ENCODE assay signal across 15 mouse cellular contexts in genomic region chr3:154526610-154527009, GRCm38 (mm10).
DNase-seq lines count a peak whose midpoint lies in the region; TF ChIP-seq lines count a peak whose summit lies in the region.
"Had no signal": no experiment of that assay in that cellular context is flagged by ENCODE, and none has a peak within 500 bp of the region (broad histone marks: within the 10 kb centered on the region; RNA-seq: fewer than 3 reads in every experiment).

No protein-coding gene starts in this region.

- no peak overlapping the region for H3K27ac ChIP-seq in kidney, adult 2 months (ENCODE audit: insufficient read depth, low read depth, low read length)
- H3K27ac ChIP-seq: limb, embryonic 13.5 days; macrophage had no signal

- H3K4me1 ChIP-seq in kidney, adult 2 months (ENCODE audit: control insufficient read depth, insufficient read depth, low read length) = no peaks in the 10 kb centered on the region

- DNase-seq in embryo, embryonic 10 days (ENCODE audit: low spot score) = peak; percentile 57
- DNase-seq in embryo, embryonic 11 days = no peak
- DNase-seq in kidney, postnatal 4 days = peak; percentile 24 to 32
- DNase-seq in kidney, adult 2 months = no peak
- peak; percentile 50 for DNase-seq in testis, postnatal 10 days (ENCODE audit: low spot score)
- DNase-seq in testis, postnatal 14 days (ENCODE audit: low spot score) = no peak
- no peak for DNase-seq in ovary, postnatal 14 days (ENCODE audit: low spot score)
- DNase-seq in layer of hippocampus, postnatal 36 days = no peak
- DNase-seq: adrenal gland, postnatal 25 days; B cell, adult 2 months; kidney, adult 9 months; right cerebral cortex, postnatal 4 days; thymus, postnatal 4 days had no signal

- no peak for TF ChIP-seq CTCF in kidney, adult 2 months (conservative IDR thresholded peaks at IDR 0.05; ENCODE audit: insufficient read depth, insufficient read length, low read depth, low read length)

- WGBS in kidney, adult 2 months = 29% methylated on average over 6 of the region's 6 CpGs

- no peak overlapping the region for H3K4me3 ChIP-seq in kidney, adult 2 months (ENCODE audit: insufficient read depth, low read depth, low read length)
- H3K4me3 ChIP-seq: limb, embryonic 13.5 days had no signal

- no peaks in the 10 kb centered on the region for H3K36me3 ChIP-seq in kidney, adult 2 months (ENCODE audit: control insufficient read depth, insufficient read depth, low read length)
- H3K36me3 ChIP-seq: limb, embryonic 13.5 days had no signal

- no peaks in the 10 kb centered on the region for H3K27me3 ChIP-seq in kidney, adult 2 months (replicated peaks; ENCODE audit: control insufficient read depth, insufficient read depth, low read length)

- TF ChIP-seq POLR2A in kidney, adult 2 months (IDR thresholded peaks at IDR 0.05; ENCODE audit: low read depth, low read length) = no peak

Comparison
In these comparisons a context has a peak if more than half of its experiments do, and no peak if none do; other contexts are left out.
1. DNase-seq: peak in embryo, embryonic 10 days (single experiment), kidney, postnatal 4 days (2 of 2) and testis, postnatal 10 days (single experiment); none in embryo, embryonic 11 days (single experiment), kidney, adult 2 months (single experiment), testis, postnatal 14 days (single experiment), ovary, postnatal 14 days (single experiment) and layer of hippocampus, postnatal 36 days (0 of 2).